Mouse (Mus musculus): ENCODE data around the gene Gm12666. TPM values are rescaled to one million over a fixed set of nuclear protein-coding genes. Genes with fewer than 3 reads are reported as not detected.
"Not testable (repeated sequence)": the region's sequence is repeated elsewhere in the genome, so short reads cannot be mapped to it uniquely, and the experiment has no call there.

Gm12666 gene
- not detected in 2 replicates for polyA plus RNA-seq (2015; fragmentation: Nextera tagmentation; extraction: Ambion mirVana)

DNA sequence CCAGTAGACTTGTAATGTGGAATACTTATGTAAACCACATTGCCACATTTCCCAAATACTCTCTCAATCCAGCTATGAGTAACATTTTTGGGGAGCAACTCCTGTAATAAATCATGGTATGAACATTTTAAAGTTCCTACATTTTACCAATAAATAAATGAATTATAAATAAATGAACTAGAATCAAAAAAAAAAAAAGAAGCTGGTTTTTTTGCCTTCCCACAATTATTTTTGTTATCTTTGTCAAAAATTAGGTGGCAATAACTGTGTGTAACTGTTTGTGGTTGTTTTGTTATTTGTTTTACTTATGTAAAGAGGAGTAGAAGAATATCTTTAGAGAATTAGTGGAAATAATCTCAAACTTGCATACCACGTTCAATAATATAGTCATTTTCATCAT lies at the start of gene Gm12666:
Gene Gm12666 (minus strand): TSS at position 101 of the 400 bp plus-strand sequence.
- not testable (repeated sequence) for H3K36me3 ChIP-seq (ENCODE audit: control insufficient read depth, insufficient read depth, low read length); H3K4me2 ChIP-seq (ENCODE audit: low read depth, low read length); H3K9ac ChIP-seq (ENCODE audit: low read length); H3K9me3 ChIP-seq (replicated peaks; ENCODE audit: control insufficient read depth, low read length); H3K27me3 ChIP-seq (ENCODE audit: control insufficient read depth, insufficient read depth, low read length); H3K27ac ChIP-seq (ENCODE audit: low read length); H3K4me3 ChIP-seq (replicated peaks; ENCODE audit: low read length); H3K4me1 ChIP-seq (ENCODE audit: control insufficient read depth, insufficient read depth, low read length); ATAC-seq (ENCODE audit: insufficient read depth, low FRiP score)
- 85% methylated on average over 1 of the region's 1 CpGs for WGBS

- H3K9ac ChIP-seq (ENCODE audit: low read length), result no peak overlapping the region
- no peaks in the 10 kb centered on the region for H3K4me1 ChIP-seq (ENCODE audit: control insufficient read depth, insufficient read depth, low read length)
- ATAC-seq (ENCODE audit: insufficient read depth, low FRiP score), result no peak
- H3K9me3 ChIP-seq (replicated peaks; ENCODE audit: control insufficient read depth, low read length), result no peaks in the 10 kb centered on the region
- no peaks in the 10 kb centered on the region for H3K27me3 ChIP-seq (ENCODE audit: control insufficient read depth, insufficient read depth, low read length)
- no peak overlapping the region for H3K4me2 ChIP-seq (ENCODE audit: low read depth, low read length)
- 54% methylated on average over 2 of the region's 2 CpGs for WGBS
- H3K27ac ChIP-seq (ENCODE audit: low read length), result no peak overlapping the region
- no peak overlapping the region for H3K4me3 ChIP-seq (replicated peaks; ENCODE audit: low read length)
- no peaks in the 10 kb centered on the region for H3K36me3 ChIP-seq (ENCODE audit: control insufficient read depth, insufficient read depth, low read length)
These were observed 34.8 kb upstream of the Gm12666 start for GRCm38 (mm10) chr4:92226326-92226725.

- H3K36me3 ChIP-seq (ENCODE audit: control insufficient read depth, insufficient read depth, low read length), result no peaks in the 10 kb centered on the region
- no peaks in the 10 kb centered on the region for H3K4me1 ChIP-seq (ENCODE audit: control insufficient read depth, insufficient read depth, low read length)
- H3K27ac ChIP-seq (ENCODE audit: low read length), result no peak overlapping the region
- H3K9me3 ChIP-seq (replicated peaks; ENCODE audit: control insufficient read depth, low read length), result no peaks in the 10 kb centered on the region
- WGBS, result 65% methylated on average over 1 of the region's 1 CpGs
- H3K27me3 ChIP-seq (ENCODE audit: control insufficient read depth, insufficient read depth, low read length), result no peaks in the 10 kb centered on the region
- no peak overlapping the region for H3K4me3 ChIP-seq (replicated peaks; ENCODE audit: low read length)
- no peak overlapping the region for H3K9ac ChIP-seq (ENCODE audit: low read length)
- no peak overlapping the region for H3K4me2 ChIP-seq (ENCODE audit: low read depth, low read length)
- ATAC-seq (ENCODE audit: insufficient read depth, low FRiP score), result no peak
These were observed 24.7 kb upstream of the Gm12666 start for GRCm38 (mm10) chr4:92216286-92216685.

DNA sequence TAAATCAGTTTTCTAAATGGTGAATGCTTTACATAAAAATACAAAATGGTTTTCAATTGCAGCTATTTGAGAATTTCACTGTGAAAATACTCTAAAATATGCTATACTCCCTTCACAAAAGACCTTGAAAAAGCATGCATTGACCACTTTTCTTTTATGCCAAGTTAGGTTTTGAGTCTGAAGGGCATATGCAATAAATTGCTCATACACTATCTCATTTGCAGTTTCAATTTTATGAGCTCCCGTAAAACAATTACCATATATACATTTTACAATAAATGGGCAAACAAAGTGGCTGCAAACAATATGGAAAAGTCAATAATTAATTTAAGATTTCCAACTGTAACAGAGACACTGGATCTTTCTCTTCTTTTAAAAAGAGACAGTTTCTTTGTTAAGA lies 38.9 kb downstream of the Gm12666 start:
- no peaks in the 10 kb centered on the region for H3K4me1 ChIP-seq (ENCODE audit: control insufficient read depth, insufficient read depth, low read length)
- H3K9ac ChIP-seq (ENCODE audit: low read length), result no peak overlapping the region
- no peak overlapping the region for H3K27ac ChIP-seq (ENCODE audit: low read length)
- no peaks in the 10 kb centered on the region for H3K9me3 ChIP-seq (replicated peaks; ENCODE audit: control insufficient read depth, low read length)
- H3K27me3 ChIP-seq (ENCODE audit: control insufficient read depth, insufficient read depth, low read length), result no peaks in the 10 kb centered on the region
- no peak for ATAC-seq (ENCODE audit: insufficient read depth, low FRiP score)
- no peaks in the 10 kb centered on the region for H3K36me3 ChIP-seq (ENCODE audit: control insufficient read depth, insufficient read depth, low read length)
- no peak overlapping the region for H3K4me3 ChIP-seq (replicated peaks; ENCODE audit: low read length)
- no peak overlapping the region for H3K4me2 ChIP-seq (ENCODE audit: low read depth, low read length)
- 91% methylated on average over 1 of the region's 1 CpGs for WGBS

DNA sequence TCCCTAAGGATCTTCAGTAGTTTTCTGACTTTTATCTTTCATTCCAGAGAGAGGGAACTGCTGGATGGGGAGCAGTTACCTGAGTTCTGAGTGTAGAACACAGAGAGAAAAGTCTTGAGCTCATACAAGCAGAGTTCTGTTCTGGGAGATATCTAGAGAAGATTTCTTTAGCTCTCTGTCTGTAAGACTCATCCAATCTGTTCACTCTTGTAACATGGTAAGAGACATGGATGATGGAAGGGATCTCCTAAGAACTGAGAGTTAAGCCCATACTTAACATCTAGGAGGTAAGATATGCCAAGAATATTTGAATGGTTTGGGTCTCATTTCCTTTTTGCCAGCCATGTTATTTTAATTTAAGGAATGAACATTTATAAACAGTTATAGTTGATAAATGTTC lies 44.4 kb downstream of the Gm12666 start, which contains the start of gene Izumo3:
Gene Izumo3 (minus strand): TSS at position 101 of the 400 bp plus-strand sequence.
- Histone ChIP-seq H3K9ac (ENCODE audit: low read length) (no peak within 1 kb of the TSS), H3K4me1 (ENCODE audit: control insufficient read depth, insufficient read depth, low read length) (no peaks in the 10 kb centered on the region), H3K9me3 (replicated peaks; ENCODE audit: control insufficient read depth, low read length) (no peaks in the 10 kb centered on the region), H3K4me3 (replicated peaks; ENCODE audit: low read length) (no peak within 1 kb of the TSS), H3K36me3 (ENCODE audit: control insufficient read depth, insufficient read depth, low read length) (no peaks in the 10 kb centered on the region), H3K4me2 (ENCODE audit: low read depth, low read length) (no peak within 1 kb of the TSS), H3K27ac (ENCODE audit: low read length) (no peak within 1 kb of the TSS), H3K27me3 (ENCODE audit: control insufficient read depth, insufficient read depth, low read length) (no peaks in the 10 kb centered on the region)
- no peak for ATAC-seq (ENCODE audit: insufficient read depth, low FRiP score)

Other genes with a start within 250 kb of the Gm12666 start
- gene Izumo3, start 44.5 kb downstream of the Gm12666 start, polyA plus RNA-seq (2015; fragmentation: Nextera tagmentation; extraction: Ambion mirVana), result not detected in 2 replicates